Mouse (Mus musculus) heart, postnatal 0 days (tissue): ENCODE measurements around the gene Bcdin3d.

Experiments
- CTCF ChIP-seq: IDR thresholded peaks from 2 replicates; pipeline ENCODE4 v1.5.1; 2016; ENCODE audit warnings: antibody characterized with exemption, control low read depth, low read depth
- EP300 ChIP-seq: IDR thresholded peaks from 2 replicates; pipeline ENCODE4 v1.6.1; 2016; ENCODE audit warnings: antibody characterized with exemption, low read depth

DNA sequence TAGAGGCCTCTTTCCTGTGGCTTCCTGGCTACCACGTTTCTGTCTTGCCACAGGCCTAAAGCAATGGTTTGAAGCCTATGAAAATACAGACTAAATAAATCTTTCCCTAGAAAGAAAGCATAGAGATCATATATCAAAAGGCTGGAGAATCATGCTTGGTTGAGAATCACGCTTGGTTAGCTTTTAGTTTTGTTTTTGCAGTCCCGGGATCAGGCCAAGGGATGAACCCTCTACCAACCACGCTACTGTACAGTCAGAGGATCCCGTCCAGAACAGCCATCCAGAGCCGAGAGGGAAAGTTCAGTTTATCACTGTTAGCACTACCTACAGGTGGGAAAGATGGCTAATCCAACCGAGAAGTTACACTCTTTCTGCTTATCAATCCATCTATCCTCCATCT is 32.2 kb downstream of the Bcdin3d start:
- TF ChIP-seq CTCF (no peak), EP300 (no peak)
